Mouse (Mus musculus) lung, postnatal 0 days (tissue): ENCODE measurements around the gene Gpc5.

ENCODE experiments used
- CTCF ChIP-seq: IDR thresholded peaks from 2 replicates; pipeline ENCODE4 v1.5.1; 2016; ENCODE audit warnings: antibody characterized with exemption, mild to moderate bottlenecking
- EP300 ChIP-seq: IDR thresholded peaks from 2 replicates; pipeline ENCODE4 v1.6.1; 2016; ENCODE audit warnings: antibody characterized with exemption, mild to moderate bottlenecking, control low read depth

DNA sequence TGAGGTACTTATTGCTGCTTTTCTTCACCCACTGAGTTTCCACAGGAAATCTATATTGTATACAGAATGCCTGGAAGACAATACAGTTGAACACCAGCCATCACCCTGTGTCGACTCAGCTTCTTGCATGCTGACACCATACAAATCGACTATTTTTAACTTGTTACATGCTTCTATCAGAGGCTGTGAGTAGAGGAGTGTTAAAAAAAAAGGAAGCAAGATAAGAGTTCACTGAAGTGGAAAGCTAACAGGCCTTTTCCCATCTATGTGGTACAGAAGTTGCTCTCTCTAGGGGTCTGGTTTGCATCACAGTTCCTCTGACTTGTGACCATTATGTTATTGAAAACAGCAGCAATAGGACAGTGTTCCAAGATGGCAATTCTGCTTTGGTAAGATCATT is 344.6 kb downstream of the Gpc5 start:
- TF ChIP-seq EP300 (no peak), CTCF (no peak)
